In the genomic region with DNA sequence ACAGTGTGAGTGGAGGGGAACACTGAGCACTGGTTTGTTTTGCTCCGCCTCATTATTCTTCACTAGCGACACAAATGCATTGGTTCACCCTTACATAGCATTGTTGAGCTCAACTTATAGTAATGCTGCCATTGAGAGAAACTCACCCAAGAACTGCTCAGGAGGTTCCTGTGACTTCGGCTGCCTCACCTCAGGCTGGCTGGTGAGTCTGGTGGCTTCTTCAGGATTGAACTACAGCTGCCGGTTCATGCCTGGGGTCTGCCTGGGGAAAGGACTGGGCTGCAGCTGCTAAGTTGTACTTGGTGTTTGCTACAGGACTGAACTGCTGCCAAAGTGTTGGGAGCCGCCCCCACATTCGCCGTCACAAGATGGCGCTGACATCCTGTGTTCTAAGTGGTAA, we compare ENCODE assay signal across 21 mouse cellular contexts. TPM values are rescaled to one million over a fixed set of nuclear protein-coding genes. Genes with fewer than 3 reads are reported as not detected.
A peak's percentile ranks its signal among the peaks of the same experiment; 100 is the strongest.
DNase-seq lines count a peak whose midpoint lies in the region.
"Had no signal": no experiment of that assay in that cellular context is flagged by ENCODE, and none has a peak within 500 bp of the region (broad histone marks: within the 10 kb centered on the region; RNA-seq: fewer than 3 reads in every experiment).

No protein-coding gene starts in this region.

- peak; percentile 60 for DNase-seq in heart, adult 11 months
- DNase-seq in heart, adult 9 months (ENCODE audit: low spot score in 2 of 2) = no peak
- peak; percentile 27 for DNase-seq in testis, postnatal 10 days (ENCODE audit: low spot score)
- no peak for DNase-seq in testis, postnatal 14 days (ENCODE audit: low spot score)
- peak; percentile 2 for DNase-seq in thymus, postnatal 14 days
- no peak for DNase-seq in thymus, postnatal 0 days (ENCODE audit: low spot score)
- DNase-seq: adrenal gland, adult 2 months; adrenal gland, postnatal 25 days; cerebellum, adult 11 months; cerebellum, adult 18-20 months; cerebellum, adult 8-10 months; cerebellum, adult 9-11 months; cerebellum, postnatal 14 days; cerebellum, postnatal 36 days; embryo, embryonic 11 days had no signal

RNA-seq across cellular contexts. Expression of a gene that starts 13.3 kb away (rescaled TPM):
- 2.6 and 2.8 TPM in 2 replicates for polyA plus RNA-seq in thymus, postnatal 0 days (2015; fragmentation: Nextera tagmentation; extraction: Ambion mirVana)
- polyA plus RNA-seq: C2C12; embryonic facial prominence, embryonic 11.5 days; embryonic facial prominence, embryonic 13.5 days; erythroblast, embryonic 14.5 days; forebrain, embryonic 10.5 days; forebrain, embryonic 12.5 days had no signal

RNA-seq across cellular contexts. Expression of a gene that starts 22.1 kb away (rescaled TPM):
- 140 and 153 TPM in 2 replicates for polyA plus RNA-seq in thymus, postnatal 0 days (2015; fragmentation: Nextera tagmentation; extraction: Ambion mirVana)

RNA-seq across cellular contexts. Expression of a gene that starts 27.9 kb away (rescaled TPM):
- polyA plus RNA-seq in thymus, postnatal 0 days (2015; fragmentation: Nextera tagmentation; extraction: Ambion mirVana) = 875 and 899 TPM in 2 replicates

RNA-seq across cellular contexts. Expression of a gene that starts 32.1 kb away (rescaled TPM):
- 1,510 and 1,544 TPM in 2 replicates for polyA plus RNA-seq in thymus, postnatal 0 days (2015; fragmentation: Nextera tagmentation; extraction: Ambion mirVana)
- polyA plus RNA-seq: C2C12 had no signal

RNA-seq across cellular contexts. Expression of a gene that starts 37.9 kb away (rescaled TPM):
- 251 and 261 TPM in 2 replicates for polyA plus RNA-seq in thymus, postnatal 0 days (2015; fragmentation: Nextera tagmentation; extraction: Ambion mirVana)

Comparison
In these comparisons a context has a peak if more than half of its experiments do, and no peak if none do; other contexts are left out.
1. DNase-seq: peak in heart, adult 11 months (single experiment), testis, postnatal 10 days (single experiment) and thymus, postnatal 14 days (single experiment); none in heart, adult 9 months (0 of 2), testis, postnatal 14 days (single experiment) and thymus, postnatal 0 days (single experiment).